In genomic region chr16:87354075-87354583, GRCm38 (mm10) we compare ENCODE assay signal across 8 mouse cellular contexts. TPM values are rescaled to one million over a fixed set of nuclear protein-coding genes. Genes with fewer than 3 reads are reported as not detected.
DNase-seq lines count a peak whose midpoint lies in the region; ATAC-seq lines count a peak whose summit lies in the region.

N6amt1 (plus strand) TSS chr16:87354185.

- H3K36me3 ChIP-seq in megakaryocyte, embryonic 14.5 days (replicated peaks; ENCODE audit: low read length) = peaks cover 26% of the 10 kb centered on the region

- H3K4me1 ChIP-seq in megakaryocyte, embryonic 14.5 days = peaks cover 6% of the 10 kb centered on the region; the same call in 1 of the 2 replicates

- peaks cover 14% of the 10 kb centered on the region for H3K9me3 ChIP-seq in megakaryocyte, embryonic 14.5 days

- peak within 1 kb of the TSS; percentile 95 for H3K4me3 ChIP-seq in megakaryocyte, embryonic 14.5 days (replicated peaks)

- ATAC-seq in common myeloid progenitor, adult 5-6 weeks (replicated peaks; ENCODE audit: low read depth, poor library complexity, severe bottlenecking) = peak; percentile 98

- peak; percentile 98 for DNase-seq in ZHBTc4 (ENCODE audit: low read depth, low spot score)
- peak; percentile 85 to 89 for DNase-seq in gastrocnemius, adult 8-10 months (ENCODE audit: low spot score in 2 of 2)
- DNase-seq in hindlimb bud, embryonic 11.5 days (ENCODE audit: extremely low spot score, low read depth, low spot score) = peak; percentile 89
- peak; percentile 88 to 92 for DNase-seq in left cerebral cortex, adult 8-10 months (ENCODE audit: low spot score in 2 of 2)
- peak; percentile 93 to 95 for DNase-seq in right cerebral cortex, postnatal 10 days (ENCODE audit: low spot score in 2 of 2)
- peak; percentile 87 for DNase-seq in urinary bladder, postnatal 25 days (ENCODE audit: low spot score)

- no peaks in the 10 kb centered on the region for H3K27me3 ChIP-seq in megakaryocyte, embryonic 14.5 days (replicated peaks)

RNA-seq across cellular contexts. Expression of gene N6amt1, which starts in this region (rescaled TPM):
- total RNA-seq in common myeloid progenitor, adult 5-6 weeks (2017) = 13.5 and 14.9 TPM in 2 replicates
- 10 to 100 TPM in 1 of 4 experiments, 1 to 10 TPM in 3; 7.9 to 10.7 (median 8.8) TPM for total RNA-seq in gastrocnemius, adult 8-10 months (2022)
- total RNA-seq in left cerebral cortex, adult 8-10 months (2022) = 10 to 100 TPM; 16.4 to 17.3 (median 16.9) TPM
- 2.1 and 2.5 TPM in 2 replicates for polyA plus RNA-seq in megakaryocyte, embryonic 14.5 days (2012; ENCODE audit: insufficient read depth, low replicate concordance)

Comparison
In these comparisons a context has a peak if more than half of its experiments do, and no peak if none do; other contexts are left out.
1. Peak in every context shown above with its lines: DNase-seq, ATAC-seq and H3K4me3 ChIP-seq.